Mouse (Mus musculus) MEL (cell line): ENCODE data around the gene Sobp. TPM values are rescaled to one million over a fixed set of nuclear protein-coding genes. Genes with fewer than 3 reads are reported as not detected.

ENCODE experiments used
- DNase-seq: peaks from one replicate; pipeline ENCODE4 v3.0.0; 2011; ENCODE audit warnings: low read depth, low spot score
- H3K27ac ChIP-seq: 2 replicates; pipeline ENCODE4 v1.5.1; 2012; ENCODE audit warnings: low read depth, mild to moderate bottlenecking, control low read depth, low read length, moderate library complexity; ENCODE audit not compliant: control insufficient read depth
- H3K27me3 ChIP-seq, 2 experiments: fragments of 150-350 bp in 1 of 2; sonication (generic) in 1 of 2; 2 replicates each; pipeline ENCODE4 v1.6.1; 2012; ENCODE audit warnings: low read length in 2 of 2, mild to moderate bottlenecking in 2 of 2, improper control_type of control experiment in 1 of 2, moderate library complexity in 1 of 2; ENCODE audit not compliant: insufficient read depth in 2 of 2, control insufficient read depth in 1 of 2
- H3K36me3 ChIP-seq, 2 experiments: 2 replicates each; pipeline ENCODE4 v1.6.1; 2012 to 2014; ENCODE audit warnings: low read length in 2 of 2, improper control_type of control experiment in 1 of 2, inconsistent platforms in 1 of 2, mild to moderate bottlenecking in 1 of 2; ENCODE audit not compliant: insufficient read depth in 2 of 2, control insufficient read depth in 1 of 2
- H3K4me1 ChIP-seq, 2 experiments: fragments of 150-350 bp in 1 of 2; sonication (generic) in 1 of 2; 2 replicates each; pipeline ENCODE4 v1.6.1; 2012; ENCODE audit warnings: low read length in 2 of 2, improper control_type of control experiment in 1 of 2, mild to moderate bottlenecking in 1 of 2; ENCODE audit not compliant: insufficient read depth in 2 of 2, control insufficient read depth in 1 of 2
- H3K4me3 ChIP-seq, 2 experiments: fragments of 150-350 bp in 1 of 2; sonication (generic) in 1 of 2; 2 replicates each; pipeline ENCODE4 v1.5.1; 2012; ENCODE audit warnings: low read depth in 2 of 2, low read length in 2 of 2, mild to moderate bottlenecking in 2 of 2, moderate library complexity in 2 of 2, control low read depth in 1 of 2, improper control_type of control experiment in 1 of 2; ENCODE audit not compliant: control insufficient read depth in 1 of 2, insufficient read depth in 1 of 2
- H3K79me2 ChIP-seq: 2 replicates; pipeline ENCODE4 v1.6.1; 2012; ENCODE audit warnings: mild to moderate bottlenecking, low read length, moderate library complexity; ENCODE audit not compliant: control insufficient read depth, poor library complexity, insufficient read depth
- H3K9ac ChIP-seq: 2 replicates; pipeline ENCODE4 v1.6.1; 2012; ENCODE audit warnings: low read depth, mild to moderate bottlenecking, control low read depth, low read length, moderate library complexity; ENCODE audit not compliant: control insufficient read depth, poor library complexity, severe bottlenecking
- H3K9me3 ChIP-seq: fragments of 150-350 bp; sonication (generic); replicated peaks from 2 replicates; pipeline ENCODE4 v1.6.1; 2012; ENCODE audit warnings: mild to moderate bottlenecking, low read length, improper control_type of control experiment, moderate library complexity; ENCODE audit not compliant: insufficient read depth
- BHLHE40 ChIP-seq: IDR thresholded peaks from 2 replicates; pipeline ENCODE4 v1.6.1; 2012; ENCODE audit warnings: low read depth, mild to moderate bottlenecking, inconsistent platforms, low read length, improper control_type of control experiment, borderline replicate concordance
- CHD1 ChIP-seq: IDR thresholded peaks from 2 replicates; pipeline ENCODE4 v1.6.1; 2012; ENCODE audit warnings: low read depth, mild to moderate bottlenecking, inconsistent platforms, low read length, improper control_type of control experiment
- CHD2 ChIP-seq: IDR thresholded peaks from 2 replicates; pipeline ENCODE4 v1.6.1; 2011; ENCODE audit warnings: low read length, improper control_type of control experiment
- GABPA ChIP-seq: IDR thresholded peaks from 2 replicates; pipeline ENCODE4 v1.6.1; 2012; ENCODE audit warnings: low read depth, mild to moderate bottlenecking, inconsistent platforms, low read length, improper control_type of control experiment, moderate library complexity
- GATA1 ChIP-seq: IDR thresholded peaks from 2 replicates; pipeline ENCODE4 v1.6.1; 2011; ENCODE audit warnings: low read depth, low read length, improper control_type of control experiment
- NELFE ChIP-seq: IDR thresholded peaks from 2 replicates; pipeline ENCODE4 v1.6.1; 2011; ENCODE audit warnings: low read depth, low read length, improper control_type of control experiment
- POLR2A ChIP-seq, 2 experiments: IDR thresholded peaks; 2 replicates each; pipeline ENCODE4 v1.6.1; 2011 to 2012; ENCODE audit warnings: low read length in 2 of 2, mild to moderate bottlenecking in 2 of 2, control low read depth in 1 of 2, improper control_type of control experiment in 1 of 2, low read depth in 1 of 2, moderate library complexity in 1 of 2; ENCODE audit not compliant: control insufficient read depth in 1 of 2, insufficient read depth in 1 of 2, poor library complexity in 1 of 2
- RAD21 ChIP-seq: IDR thresholded peaks from 2 replicates; pipeline ENCODE4 v1.6.1; 2011; ENCODE audit warnings: mild to moderate bottlenecking, low read depth, low read length, improper control_type of control experiment
- SIN3A ChIP-seq: IDR thresholded peaks from 2 replicates; pipeline ENCODE4 v1.6.1; 2012; ENCODE audit warnings: low read length, improper control_type of control experiment, inconsistent platforms
- SMC3 ChIP-seq: IDR thresholded peaks from 2 replicates; pipeline ENCODE4 v1.6.1; 2011; ENCODE audit warnings: low read depth, low read length, improper control_type of control experiment
- TBP ChIP-seq: IDR thresholded peaks from 2 replicates; pipeline ENCODE4 v1.8.0; 2011; ENCODE audit warnings: low read depth, low read length, improper control_type of control experiment
- TCF12 ChIP-seq: IDR thresholded peaks from 2 replicates; pipeline ENCODE4 v1.6.1; 2014; ENCODE audit warnings: low read depth, mild to moderate bottlenecking, inconsistent platforms, low read length, improper control_type of control experiment, moderate library complexity
- USF2 ChIP-seq, 2 experiments: IDR thresholded peaks; 2 replicates each; pipeline ENCODE4 v1.6.1; 2011 to 2012; ENCODE audit warnings: improper control_type of control experiment in 2 of 2, low read length in 2 of 2, borderline replicate concordance in 1 of 2, inconsistent platforms in 1 of 2, low read depth in 1 of 2, mild to moderate bottlenecking in 1 of 2; ENCODE audit not compliant: insufficient read depth in 1 of 2
- ZKSCAN1 ChIP-seq: IDR thresholded peaks from 2 replicates; pipeline ENCODE4 v1.6.1; 2012; ENCODE audit warnings: low read depth, mild to moderate bottlenecking, inconsistent platforms, low read length, improper control_type of control experiment, moderate library complexity
- ZMIZ1 ChIP-seq: IDR thresholded peaks from 2 replicates; pipeline ENCODE4 v1.6.1; 2012; ENCODE audit warnings: low read depth, mild to moderate bottlenecking, inconsistent platforms, low read length, improper control_type of control experiment, moderate library complexity
- ZNF384 ChIP-seq: IDR thresholded peaks from 2 replicates; pipeline ENCODE4 v1.6.1; 2012; ENCODE audit warnings: low read depth, mild to moderate bottlenecking, inconsistent platforms, low read length, improper control_type of control experiment
- polyA plus RNA-seq, 2 experiments: library from polyadenylated mRNA; stranded (reverse) in 1 of 2; unstranded in 1 of 2; fragments of >175 nt in 1 of 2; fragments of >200 nt in 1 of 2; gene quantifications; 2 replicates each; pipeline versions ENCODE4 v1.2.1 to v1.2.4; 2012; ENCODE audit warnings: low replicate concordance in 2 of 2, low read depth in 1 of 2; ENCODE audit not compliant: insufficient read length in 2 of 2, insufficient read depth in 1 of 2, missing spikeins in 1 of 2
- total RNA-seq: library from RNA; depleted of rRNA; stranded (reverse); fragments of 300-350 nt; gene quantifications from 2 replicates; pipeline ENCODE4 v1.2.3, GENCODE M21; 2012

Gene Sobp
- total and polyA plus RNA-seq, 3 experiments, result not detected

GRCm38 (mm10) chr10:43124561-43124960, 49.8 kb downstream of the Sobp start:
- Histone ChIP-seq H3K9ac (no peak overlapping the region), H3K27ac (no peak overlapping the region), H3K9me3 (no peaks in the 10 kb centered on the region), H3K79me2 (no peaks in the 10 kb centered on the region), H3K4me3 (no peak overlapping the region), H3K27me3 (no peaks in the 10 kb centered on the region), H3K36me3 (peaks cover 0 to 12% of the 10 kb centered on the region in 2 experiments; a peak in 2 of 4 replicates), H3K4me1 (peaks cover 5 to 14% of the 10 kb centered on the region in 2 experiments; a peak in 3 of 4 replicates)
- no peak for TF ChIP-seq ZMIZ1
- TF ChIP-seq GATA1, result no peak
- TF ChIP-seq POLR2A (IDR thresholded peaks at IDR 0.05; ENCODE audit: control insufficient read depth in 1 of 2, insufficient read depth in 1 of 2, low read depth in 1 of 2, low read length in 2 of 2, poor library complexity in 1 of 2), result no peak
- DNase-seq, result no peak

- TF ChIP-seq ZMIZ1 (no peak), TCF12 (no peak), CHD2 (no peak), BHLHE40 (no peak), NELFE (no peak), SIN3A (no peak), CHD1 (no peak), TBP (no peak), ZNF384 (no peak), ZKSCAN1 (no peak), GABPA (no peak), USF2 (IDR thresholded peaks at IDR 0.05; ENCODE audit: borderline replicate concordance in 1 of 2, insufficient read depth in 1 of 2, low read depth in 1 of 2, low read length in 2 of 2) (no peak), SMC3 (no peak), POLR2A (IDR thresholded peaks at IDR 0.05; ENCODE audit: control insufficient read depth in 1 of 2, insufficient read depth in 1 of 2, low read depth in 1 of 2, low read length in 2 of 2, poor library complexity in 1 of 2) (no peak), RAD21 (no peak)
- H3K36me3 ChIP-seq, result peaks cover 0 to 12% of the 10 kb centered on the region in 2 experiments; a peak in 2 of 4 replicates
- no peak for DNase-seq
- no peaks in the 10 kb centered on the region for H3K9me3 ChIP-seq
- no peaks in the 10 kb centered on the region for H3K79me2 ChIP-seq
- no peaks in the 10 kb centered on the region for H3K27me3 ChIP-seq
- no peak overlapping the region for H3K4me3 ChIP-seq
- no peak overlapping the region for H3K27ac ChIP-seq
- H3K4me1 ChIP-seq, result peaks cover 5 to 14% of the 10 kb centered on the region in 2 experiments; a peak in 3 of 4 replicates
- no peak overlapping the region for H3K9ac ChIP-seq
These were observed 50.2 kb downstream of the Sobp start for GRCm38 (mm10) chr10:43124156-43124555.
